Mouse (Mus musculus): ENCODE measurements at regions not wholly inside any gene's neighbourhood (a gene's known extent, or its start where the extent isn't known, plus 50 kb on each side); places are given as distances from the start of the nearest gene placed in this dataset.
"Not testable (repeated sequence)": the region's sequence is repeated elsewhere in the genome, so short reads cannot be mapped to it uniquely, and the experiment has no call there.

- no peak for DNase-seq
These were observed 137.2 kb upstream of the Speer3 start for GRCm38 (mm10) chr5:13654173-13654572.

GRCm38 (mm10) chr5:13658301-13658700, 133.1 kb upstream of the Speer3 start:
- not testable (repeated sequence) for DNase-seq

- no peak for DNase-seq
These were observed 131.9 kb upstream of the Speer3 start for GRCm38 (mm10) chr5:13659514-13659913.

- DNase-seq, result peak; percentile 3
These were observed 124.0 kb upstream of the Speer3 start for GRCm38 (mm10) chr5:13667444-13667843.

- no peak for DNase-seq
These were observed 122.6 kb upstream of the Speer3 start for GRCm38 (mm10) chr5:13668840-13669239.

- no peak for DNase-seq
These were observed 100.3 kb upstream of the Speer3 start for GRCm38 (mm10) chr5:13690929-13691806.

GRCm38 (mm10) chr5:13694847-13695246, 96.6 kb upstream of the Speer3 start:
- DNase-seq, result no peak

All from cerebellum, adult 8-10 months (tissue).